Mouse (Mus musculus): ENCODE data around the gene Atf6. TPM values are rescaled to one million over a fixed set of nuclear protein-coding genes. Genes with fewer than 3 reads are reported as not detected.
A peak's percentile ranks its signal among the peaks of the same experiment; 100 is the strongest.

Gene Atf6
- polyA plus RNA-seq, 1 experiment from 2014 or later, result 10.1 TPM

- Histone ChIP-seq H3K27me3 (ENCODE audit: control insufficient read depth, insufficient read depth, low read length) (no peaks in the 10 kb centered on the region), H3K9ac (ENCODE audit: low read length) (no peak overlapping the region), H3K36me3 (ENCODE audit: control insufficient read depth, insufficient read depth) (no peaks in the 10 kb centered on the region), H3K4me1 (ENCODE audit: control insufficient read depth, insufficient read depth, low read length) (peaks cover 13% of the 10 kb centered on the region), H3K9me3 (replicated peaks; ENCODE audit: control insufficient read depth, low read length) (no peaks in the 10 kb centered on the region), H3K27ac (ENCODE audit: low read length) (no peak overlapping the region), H3K4me2 (ENCODE audit: low read depth, low read length) (no peak overlapping the region), H3K4me3 (ENCODE audit: low read length) (no peak overlapping the region)
- WGBS, result 45% methylated on average over 6 of the region's 6 CpGs
- ATAC-seq (replicated peaks; ENCODE audit: extremely low read depth, insufficient read depth, low FRiP score), result no peak
Observed at GRCm38 (mm10) chr1:170886044-170886458, 18.5 kb upstream of the Atf6 start.

GRCm38 (mm10) chr1:170884978-170885561 is 17.5 kb upstream of the Atf6 start, which contains the start of the genes Gm26620 and Dusp12:
Gene Gm26620, plus strand, starts transcription at chr1:170885065.
Gene Dusp12, minus strand, starts transcription at chr1:170885540.
- Histone ChIP-seq H3K4me2 (ENCODE audit: low read depth, low read length) (peak within 1 kb of the TSS; percentile 84), H3K36me3 (ENCODE audit: control insufficient read depth, insufficient read depth) (peaks cover 6% of the 10 kb centered on the region), H3K9me3 (replicated peaks; ENCODE audit: control insufficient read depth, low read length) (no peaks in the 10 kb centered on the region), H3K27ac (ENCODE audit: low read length) (peak within 1 kb of the TSS; percentile 67), H3K4me3 (ENCODE audit: low read length) (peak within 1 kb of the TSS; percentile 86), H3K4me1 (ENCODE audit: control insufficient read depth, insufficient read depth, low read length) (peaks cover 13% of the 10 kb centered on the region), H3K27me3 (ENCODE audit: control insufficient read depth, insufficient read depth, low read length) (no peaks in the 10 kb centered on the region), H3K9ac (ENCODE audit: low read length) (peak within 1 kb of the TSS; percentile 91)
- under 1% methylated on average over 42 of the region's 46 CpGs for WGBS
- peak; percentile 95 for ATAC-seq (replicated peaks; ENCODE audit: extremely low read depth, insufficient read depth, low FRiP score)

GRCm38 (mm10) chr1:170884390-170884789 is 16.8 kb upstream of the Atf6 start:
- H3K4me3 ChIP-seq (ENCODE audit: low read length), result peak overlapping the region; percentile 86
- H3K27me3 ChIP-seq (ENCODE audit: control insufficient read depth, insufficient read depth, low read length), result no peaks in the 10 kb centered on the region
- H3K36me3 ChIP-seq (ENCODE audit: control insufficient read depth, insufficient read depth), result peaks cover 10% of the 10 kb centered on the region
- no peak for ATAC-seq (replicated peaks; ENCODE audit: extremely low read depth, insufficient read depth, low FRiP score)
- WGBS, result 19% methylated on average over 8 of the region's 8 CpGs
- H3K27ac ChIP-seq (ENCODE audit: low read length), result no peak overlapping the region
- H3K4me2 ChIP-seq (ENCODE audit: low read depth, low read length), result peak overlapping the region; percentile 84
- H3K4me1 ChIP-seq (ENCODE audit: control insufficient read depth, insufficient read depth, low read length), result peaks cover 13% of the 10 kb centered on the region
- H3K9me3 ChIP-seq (replicated peaks; ENCODE audit: control insufficient read depth, low read length), result no peaks in the 10 kb centered on the region
- H3K9ac ChIP-seq (ENCODE audit: low read length), result peak overlapping the region; percentile 91

- H3K4me1 ChIP-seq (ENCODE audit: control insufficient read depth, insufficient read depth, low read length), result peaks cover 13% of the 10 kb centered on the region
- H3K4me2 ChIP-seq (ENCODE audit: low read depth, low read length), result no peak overlapping the region
- H3K27me3 ChIP-seq (ENCODE audit: control insufficient read depth, insufficient read depth, low read length), result no peaks in the 10 kb centered on the region
- H3K36me3 ChIP-seq (ENCODE audit: control insufficient read depth, insufficient read depth), result peaks cover 15% of the 10 kb centered on the region
- 72% methylated on average over 5 of the region's 5 CpGs for WGBS
- H3K4me3 ChIP-seq (ENCODE audit: low read length), result no peak overlapping the region
- H3K9me3 ChIP-seq (replicated peaks; ENCODE audit: control insufficient read depth, low read length), result no peaks in the 10 kb centered on the region
- ATAC-seq (replicated peaks; ENCODE audit: extremely low read depth, insufficient read depth, low FRiP score), result no peak
- no peak overlapping the region for H3K27ac ChIP-seq (ENCODE audit: low read length)
- no peak overlapping the region for H3K9ac ChIP-seq (ENCODE audit: low read length)
Observed at GRCm38 (mm10) chr1:170882915-170883485, 15.4 kb upstream of the Atf6 start.

- H3K4me3 ChIP-seq (ENCODE audit: low read length), result no peak overlapping the region
- no peaks in the 10 kb centered on the region for H3K4me1 ChIP-seq (ENCODE audit: control insufficient read depth, insufficient read depth, low read length)
- H3K27me3 ChIP-seq (ENCODE audit: control insufficient read depth, insufficient read depth, low read length), result no peaks in the 10 kb centered on the region
- H3K27ac ChIP-seq (ENCODE audit: low read length), result no peak overlapping the region
- peaks cover 24% of the 10 kb centered on the region for H3K36me3 ChIP-seq (ENCODE audit: control insufficient read depth, insufficient read depth)
- no peak for ATAC-seq (replicated peaks; ENCODE audit: extremely low read depth, insufficient read depth, low FRiP score)
- H3K9me3 ChIP-seq (replicated peaks; ENCODE audit: control insufficient read depth, low read length), result no peaks in the 10 kb centered on the region
- WGBS, result 76% methylated on average over 5 of the region's 5 CpGs
- H3K4me2 ChIP-seq (ENCODE audit: low read depth, low read length), result no peak overlapping the region
- H3K9ac ChIP-seq (ENCODE audit: low read length), result no peak overlapping the region
Observed at GRCm38 (mm10) chr1:170876906-170877305, 9.3 kb upstream of the Atf6 start.

GRCm38 (mm10) chr1:170875676-170876075 is 8.1 kb upstream of the Atf6 start:
- no peak overlapping the region for H3K4me2 ChIP-seq (ENCODE audit: low read depth, low read length)
- H3K9ac ChIP-seq (ENCODE audit: low read length), result no peak overlapping the region
- no peak overlapping the region for H3K4me3 ChIP-seq (ENCODE audit: low read length)
- no peaks in the 10 kb centered on the region for H3K27me3 ChIP-seq (ENCODE audit: control insufficient read depth, insufficient read depth, low read length)
- WGBS, result 89% methylated on average over 3 of the region's 3 CpGs
- H3K27ac ChIP-seq (ENCODE audit: low read length), result no peak overlapping the region
- H3K36me3 ChIP-seq (ENCODE audit: control insufficient read depth, insufficient read depth), result peaks cover 23% of the 10 kb centered on the region
- H3K9me3 ChIP-seq (replicated peaks; ENCODE audit: control insufficient read depth, low read length), result no peaks in the 10 kb centered on the region
- no peak for ATAC-seq (replicated peaks; ENCODE audit: extremely low read depth, insufficient read depth, low FRiP score)
- no peaks in the 10 kb centered on the region for H3K4me1 ChIP-seq (ENCODE audit: control insufficient read depth, insufficient read depth, low read length)

GRCm38 (mm10) chr1:170871961-170872360 is 4.4 kb upstream of the Atf6 start:
- peaks cover 9% of the 10 kb centered on the region; the same call in 1 of the 2 replicates for H3K36me3 ChIP-seq (ENCODE audit: control insufficient read depth, insufficient read depth)
- H3K27ac ChIP-seq (ENCODE audit: low read length), result no peak overlapping the region
- WGBS, result 92% methylated on average over 2 of the region's 2 CpGs
- peaks cover 3% of the 10 kb centered on the region for H3K4me1 ChIP-seq (ENCODE audit: control insufficient read depth, insufficient read depth, low read length)
- no peak overlapping the region for H3K4me3 ChIP-seq (ENCODE audit: low read length)
- H3K9ac ChIP-seq (ENCODE audit: low read length), result no peak overlapping the region
- H3K9me3 ChIP-seq (replicated peaks; ENCODE audit: control insufficient read depth, low read length), result no peaks in the 10 kb centered on the region
- H3K27me3 ChIP-seq (ENCODE audit: control insufficient read depth, insufficient read depth, low read length), result no peaks in the 10 kb centered on the region
- no peak for ATAC-seq (replicated peaks; ENCODE audit: extremely low read depth, insufficient read depth, low FRiP score)
- H3K4me2 ChIP-seq (ENCODE audit: low read depth, low read length), result no peak overlapping the region

- Histone ChIP-seq H3K9me3 (replicated peaks; ENCODE audit: control insufficient read depth, low read length) (no peaks in the 10 kb centered on the region), H3K4me1 (ENCODE audit: control insufficient read depth, insufficient read depth, low read length) (peaks cover 7% of the 10 kb centered on the region), H3K4me3 (ENCODE audit: low read length) (no peak overlapping the region), H3K4me2 (ENCODE audit: low read depth, low read length) (no peak overlapping the region), H3K27me3 (ENCODE audit: control insufficient read depth, insufficient read depth, low read length) (no peaks in the 10 kb centered on the region), H3K9ac (ENCODE audit: low read length) (no peak overlapping the region), H3K36me3 (ENCODE audit: control insufficient read depth, insufficient read depth) (peaks cover 9% of the 10 kb centered on the region; the same call in 1 of the 2 replicates), H3K27ac (ENCODE audit: low read length) (no peak overlapping the region)
- 89% methylated on average over 6 of the region's 6 CpGs for WGBS
- no peak for ATAC-seq (replicated peaks; ENCODE audit: extremely low read depth, insufficient read depth, low FRiP score)
Observed at GRCm38 (mm10) chr1:170871402-170871801, 3.8 kb upstream of the Atf6 start.

- H3K4me2 ChIP-seq (ENCODE audit: low read depth, low read length), result peak overlapping the region; percentile 76
- no peak overlapping the region for H3K27ac ChIP-seq (ENCODE audit: low read length)
- ATAC-seq (replicated peaks; ENCODE audit: extremely low read depth, insufficient read depth, low FRiP score), result no peak
- peaks cover 4% of the 10 kb centered on the region; the same call in 1 of the 2 replicates for H3K36me3 ChIP-seq (ENCODE audit: control insufficient read depth, insufficient read depth)
- H3K27me3 ChIP-seq (ENCODE audit: control insufficient read depth, insufficient read depth, low read length), result no peaks in the 10 kb centered on the region
- no peaks in the 10 kb centered on the region for H3K9me3 ChIP-seq (replicated peaks; ENCODE audit: control insufficient read depth, low read length)
- peaks cover 17% of the 10 kb centered on the region for H3K4me1 ChIP-seq (ENCODE audit: control insufficient read depth, insufficient read depth, low read length)
- WGBS, result 14% methylated on average over 14 of the region's 14 CpGs
- peak overlapping the region; percentile 82 for H3K4me3 ChIP-seq (ENCODE audit: low read length)
- peak overlapping the region; percentile 86 for H3K9ac ChIP-seq (ENCODE audit: low read length)
Observed at GRCm38 (mm10) chr1:170868905-170869283, 1.3 kb upstream of the Atf6 start.

All from heart, embryonic 16.5 days (tissue).